Mouse (Mus musculus) embryo, embryonic 10.5 days (tissue): ENCODE measurements around the gene Carmil3.

ENCODE experiments used
- DNase-seq: peaks from one replicate; pipeline ENCODE4 v3.0.0-alpha.2; 2015; ENCODE audit warnings: low spot score

The Carmil3 gene

GRCm38 (mm10) chr14:55490361-55491201 lies at the start of gene Carmil3:
Gene Carmil3, plus strand, starts transcription at chr14:55490651.
- DNase-seq, result peak; percentile 86

GRCm38 (mm10) chr14:55457693-55458092 lies 32.8 kb upstream of the Carmil3 start:
- DNase-seq, result no peak

GRCm38 (mm10) chr14:55458273-55458672 lies 32.2 kb upstream of the Carmil3 start:
- peak; percentile 87 for DNase-seq

GRCm38 (mm10) chr14:55458761-55459160 lies 31.7 kb upstream of the Carmil3 start:
- no peak for DNase-seq

DNA sequence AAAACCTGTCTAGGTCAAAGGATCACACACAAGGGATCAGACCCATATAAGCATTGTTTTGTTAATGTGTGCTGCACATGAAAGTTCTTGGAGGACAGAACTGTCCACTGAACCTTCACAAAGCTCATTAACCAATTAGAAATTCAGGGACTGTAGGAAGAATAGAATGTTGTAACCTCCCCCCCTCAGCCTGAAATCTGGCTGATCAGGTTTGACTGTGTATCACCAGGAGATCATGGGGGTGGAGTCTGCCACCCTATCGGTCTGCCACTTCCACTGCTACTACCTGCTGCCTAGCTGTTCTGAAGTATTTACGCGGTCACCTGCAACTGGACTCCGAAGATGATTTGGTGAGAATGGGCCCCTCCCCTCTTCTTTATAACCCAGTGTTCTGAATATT lies 30.7 kb upstream of the Carmil3 start:
- no peak for DNase-seq

- DNase-seq, result no peak
Observed at GRCm38 (mm10) chr14:55460297-55460696, 30.2 kb upstream of the Carmil3 start.

DNA sequence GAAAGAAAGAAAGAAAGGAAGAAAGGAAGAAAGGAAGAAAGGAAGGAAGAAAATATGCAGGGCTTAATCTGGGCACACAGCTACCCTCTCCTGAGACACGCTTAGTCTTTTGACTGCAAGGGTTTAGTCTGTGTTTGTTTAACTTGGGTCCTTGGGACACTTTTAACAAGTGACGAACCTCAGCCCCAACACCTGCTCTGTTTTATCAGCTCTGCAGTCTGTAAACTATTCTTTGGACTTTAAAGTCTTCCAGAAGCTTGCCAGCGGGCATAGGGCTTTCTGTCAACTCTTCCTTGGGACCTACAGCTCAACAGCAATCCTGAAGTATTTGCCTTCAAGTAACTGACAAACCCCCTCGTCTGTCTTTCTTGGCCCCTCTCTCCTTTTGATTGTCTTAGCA lies 28.7 kb upstream of the Carmil3 start:
- no peak for DNase-seq

DNA sequence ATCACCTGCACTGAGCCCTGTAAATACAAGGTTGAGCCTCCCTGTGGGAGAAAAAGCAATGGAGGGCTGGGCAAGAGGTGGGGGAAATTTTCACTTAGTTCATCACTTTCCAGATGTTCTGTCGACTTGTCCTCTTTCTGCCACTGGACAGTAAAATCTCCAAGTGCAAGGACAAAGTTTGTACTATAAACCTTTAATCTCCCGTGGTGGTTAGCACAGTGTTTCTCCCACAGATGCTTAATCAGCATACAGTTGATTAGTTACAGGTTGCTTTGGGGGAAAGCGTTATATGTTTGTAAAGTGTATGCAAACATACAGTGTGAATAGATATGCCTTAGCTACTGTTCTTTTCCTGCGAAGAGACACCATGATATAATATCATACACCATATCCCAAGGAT lies 24.0 kb upstream of the Carmil3 start:
- no peak for DNase-seq

- DNase-seq, result no peak
Observed at GRCm38 (mm10) chr14:55467108-55467507, 23.3 kb upstream of the Carmil3 start.

- DNase-seq, result no peak
Observed at GRCm38 (mm10) chr14:55468301-55468741, 22.1 kb upstream of the Carmil3 start.

DNA sequence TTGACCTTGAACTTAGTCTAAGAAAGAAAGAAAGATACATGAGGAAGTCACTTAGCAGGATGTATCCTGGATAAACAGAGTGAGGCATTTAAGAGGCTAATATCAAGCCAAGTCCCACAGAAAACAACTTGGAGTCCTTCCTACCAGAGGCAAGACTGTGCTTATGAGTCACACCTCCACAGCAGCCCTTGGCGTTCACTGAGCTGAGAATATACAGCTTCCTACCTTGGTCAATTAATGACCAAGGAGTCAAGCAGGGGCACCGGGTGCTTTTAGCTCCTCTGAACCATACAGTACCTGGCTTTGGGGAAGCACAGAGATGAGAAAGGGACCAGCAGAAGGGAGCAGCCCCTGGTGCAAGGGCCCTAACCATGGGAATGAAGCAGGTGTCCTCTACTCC lies 21.4 kb upstream of the Carmil3 start:
- no peak for DNase-seq

DNA sequence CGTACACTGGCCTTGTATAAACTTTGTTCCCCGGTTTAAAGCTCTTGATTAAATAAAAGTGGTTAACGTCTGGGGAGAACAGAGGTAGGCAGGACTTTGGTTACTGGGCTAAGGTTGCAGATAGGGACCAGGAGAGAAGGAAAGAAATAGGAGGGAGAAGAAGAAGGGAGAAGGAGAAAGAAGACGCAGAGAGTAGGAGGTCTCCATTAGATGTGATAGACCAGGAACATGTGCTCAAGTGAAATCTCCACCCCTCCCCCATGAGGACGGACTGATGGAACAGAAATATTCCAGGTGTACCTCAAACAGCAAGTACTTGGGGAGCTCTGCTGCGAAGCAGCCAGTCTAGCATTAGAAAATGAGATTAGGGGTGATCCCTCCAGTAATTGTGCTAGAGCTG lies 20.6 kb upstream of the Carmil3 start:
- no peak for DNase-seq

- peak; percentile 40 for DNase-seq
Observed at GRCm38 (mm10) chr14:55470806-55471205, 19.6 kb upstream of the Carmil3 start.

GRCm38 (mm10) chr14:55475654-55476053 lies 14.8 kb upstream of the Carmil3 start:
- DNase-seq, result no peak

DNA sequence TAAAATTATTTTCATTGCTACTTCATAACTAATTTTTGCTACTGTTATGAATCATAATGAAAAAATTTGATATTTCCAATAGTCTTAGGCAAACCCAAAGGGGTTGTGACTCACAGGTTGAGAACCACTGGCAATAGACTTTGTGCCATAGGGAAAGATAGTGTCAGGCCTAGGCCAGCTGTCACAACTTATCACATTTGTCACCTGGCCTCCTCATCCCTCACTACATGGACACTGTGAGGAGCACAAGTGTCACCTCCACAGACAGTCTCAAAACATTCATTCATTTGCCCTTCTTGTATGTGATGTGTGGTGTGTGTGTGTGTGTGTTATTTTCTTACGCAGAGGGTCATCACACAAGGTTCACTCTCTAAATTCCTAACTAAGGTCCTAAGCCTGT lies 13.0 kb upstream of the Carmil3 start:
- DNase-seq, result no peak

- DNase-seq, result no peak
Observed at GRCm38 (mm10) chr14:55477829-55478228, 12.6 kb upstream of the Carmil3 start.

DNA sequence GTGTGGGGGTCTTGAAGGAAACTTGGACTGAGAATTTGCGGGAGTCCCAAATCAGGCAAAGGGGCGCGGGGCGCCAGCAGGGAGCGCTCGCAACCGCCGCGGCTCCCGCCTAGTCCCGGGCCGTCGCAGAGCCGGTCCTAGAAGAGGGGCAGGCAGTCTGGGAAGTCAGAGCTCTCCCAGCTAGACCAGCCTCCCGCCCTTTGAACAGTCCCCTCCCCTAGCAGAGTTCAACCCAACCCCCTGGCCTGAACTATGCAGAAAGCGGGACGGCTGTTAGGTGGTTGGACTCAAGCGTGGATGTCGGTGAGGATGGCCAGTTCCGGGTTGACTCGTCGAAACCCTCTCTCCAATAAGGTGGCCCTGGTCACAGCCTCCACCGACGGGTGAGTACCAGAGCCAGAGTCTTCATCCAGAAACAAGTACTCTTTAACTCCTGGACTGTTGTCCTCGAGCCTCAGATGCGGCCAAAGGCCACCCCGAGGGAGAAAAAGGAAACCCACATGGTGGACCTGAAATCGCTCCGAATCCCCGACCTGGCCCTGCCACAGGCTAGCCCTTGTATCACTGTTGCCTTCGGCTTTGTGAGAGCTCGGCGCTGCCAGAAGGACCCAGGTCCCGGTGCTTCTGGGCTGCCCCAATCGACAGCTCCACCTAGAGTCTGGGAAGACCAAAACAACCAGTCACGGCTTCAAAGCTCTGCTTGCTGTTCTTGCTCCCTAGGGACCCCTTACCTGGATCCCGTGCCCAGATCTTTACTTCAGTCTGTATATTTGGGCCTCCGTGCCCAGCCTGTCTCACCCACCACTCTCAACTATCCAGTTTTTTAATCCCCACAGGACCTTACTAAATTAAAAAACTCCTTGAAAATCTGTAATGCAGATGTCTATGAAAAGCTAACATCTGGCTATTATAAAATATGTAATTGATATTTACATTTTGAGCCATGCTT lies 11.5 kb upstream of the Carmil3 start, which contains the start of gene Dhrs4:
TSS of gene Dhrs4 (plus strand) at position 108 of the 949 bp plus-strand sequence.
- peak; percentile 91 for DNase-seq

- no peak for DNase-seq
Observed at GRCm38 (mm10) chr14:55479629-55480028, 10.8 kb upstream of the Carmil3 start.

DNA sequence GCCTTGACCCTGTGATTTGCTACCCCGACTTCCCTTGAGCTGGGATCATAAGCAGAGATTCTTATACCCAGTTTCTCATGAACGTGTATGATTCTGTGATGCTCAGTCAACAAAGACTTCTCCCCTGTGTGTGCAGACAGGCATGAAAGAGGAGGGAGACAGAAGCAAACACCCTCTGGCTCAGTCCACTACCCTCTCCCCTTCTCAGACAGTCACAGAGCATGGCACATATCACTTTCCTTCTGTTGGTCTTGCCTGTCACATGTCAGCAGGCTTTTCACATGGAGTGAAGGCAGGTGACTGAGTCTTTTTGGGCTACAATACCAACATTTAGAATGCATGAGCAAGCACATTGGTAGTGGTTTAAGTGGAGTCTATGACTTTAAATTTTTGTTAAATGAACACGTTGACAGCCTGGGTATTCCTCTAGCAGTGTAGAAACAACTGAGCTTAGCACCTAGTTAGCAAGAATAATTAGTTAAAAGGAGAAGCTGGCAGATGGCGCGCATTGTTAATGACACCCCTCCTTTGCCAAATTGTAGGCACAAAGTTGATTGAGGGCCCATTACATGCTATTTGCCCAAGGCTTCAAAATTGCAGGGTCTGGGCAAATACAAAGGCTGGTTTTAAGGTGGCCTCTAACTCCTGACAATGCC lies 5.9 kb upstream of the Carmil3 start:
- no peak for DNase-seq

- no peak for DNase-seq
Observed at GRCm38 (mm10) chr14:55486836-55487235, 3.6 kb upstream of the Carmil3 start.

DNA sequence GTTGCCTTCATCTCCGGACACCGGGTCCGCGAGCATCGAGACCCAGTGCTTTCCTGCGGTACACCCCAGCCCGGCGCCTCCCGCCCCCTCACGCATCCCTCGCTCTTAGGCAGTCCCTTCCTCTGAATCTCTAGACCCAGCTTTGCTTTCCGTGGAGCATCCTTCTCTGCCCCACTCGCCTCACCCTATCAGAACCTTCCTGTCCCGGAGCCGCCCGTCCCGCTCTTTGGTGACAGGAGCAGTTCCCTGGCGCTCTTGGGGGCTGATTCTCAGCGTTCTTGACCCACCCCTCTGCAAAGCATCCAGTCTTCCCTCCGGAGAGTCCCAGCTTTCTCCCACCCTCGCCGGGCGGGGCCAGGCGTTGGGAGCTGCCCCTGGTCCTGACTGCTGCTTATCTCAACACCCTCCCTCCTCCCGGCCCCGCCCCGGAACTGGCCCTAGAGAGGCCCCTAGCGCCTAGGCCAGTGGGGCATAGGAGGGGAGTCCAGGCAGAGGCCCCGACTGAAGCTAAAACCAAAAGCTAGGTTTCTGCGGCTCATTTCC lies 911 bp downstream of the Carmil3 start:
- DNase-seq, result peak; percentile 90

DNA sequence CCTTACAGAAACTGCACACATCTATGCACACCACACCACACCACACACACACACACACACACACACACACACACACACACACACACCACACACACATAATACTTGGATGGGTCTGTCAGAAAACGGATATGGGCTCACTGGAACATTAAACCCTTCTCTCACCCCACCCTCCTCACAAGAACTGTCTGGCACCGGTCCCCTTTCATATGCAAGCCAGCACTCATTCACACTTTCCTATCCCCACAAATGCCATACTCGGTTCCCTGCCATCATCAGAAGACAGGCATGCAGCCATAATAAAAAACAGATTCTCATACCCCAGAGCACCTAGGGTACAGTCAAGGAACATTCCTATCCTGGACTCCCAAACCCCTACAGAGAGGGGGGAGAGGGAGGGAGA lies 1.7 kb downstream of the Carmil3 start:
- no peak for DNase-seq
